Mouse (Mus musculus): ENCODE measurements at regions not wholly inside any gene's neighbourhood (a gene's known extent, or its start where the extent isn't known, plus 50 kb on each side); places are given as distances from the start of the nearest gene placed in this dataset.

DNA sequence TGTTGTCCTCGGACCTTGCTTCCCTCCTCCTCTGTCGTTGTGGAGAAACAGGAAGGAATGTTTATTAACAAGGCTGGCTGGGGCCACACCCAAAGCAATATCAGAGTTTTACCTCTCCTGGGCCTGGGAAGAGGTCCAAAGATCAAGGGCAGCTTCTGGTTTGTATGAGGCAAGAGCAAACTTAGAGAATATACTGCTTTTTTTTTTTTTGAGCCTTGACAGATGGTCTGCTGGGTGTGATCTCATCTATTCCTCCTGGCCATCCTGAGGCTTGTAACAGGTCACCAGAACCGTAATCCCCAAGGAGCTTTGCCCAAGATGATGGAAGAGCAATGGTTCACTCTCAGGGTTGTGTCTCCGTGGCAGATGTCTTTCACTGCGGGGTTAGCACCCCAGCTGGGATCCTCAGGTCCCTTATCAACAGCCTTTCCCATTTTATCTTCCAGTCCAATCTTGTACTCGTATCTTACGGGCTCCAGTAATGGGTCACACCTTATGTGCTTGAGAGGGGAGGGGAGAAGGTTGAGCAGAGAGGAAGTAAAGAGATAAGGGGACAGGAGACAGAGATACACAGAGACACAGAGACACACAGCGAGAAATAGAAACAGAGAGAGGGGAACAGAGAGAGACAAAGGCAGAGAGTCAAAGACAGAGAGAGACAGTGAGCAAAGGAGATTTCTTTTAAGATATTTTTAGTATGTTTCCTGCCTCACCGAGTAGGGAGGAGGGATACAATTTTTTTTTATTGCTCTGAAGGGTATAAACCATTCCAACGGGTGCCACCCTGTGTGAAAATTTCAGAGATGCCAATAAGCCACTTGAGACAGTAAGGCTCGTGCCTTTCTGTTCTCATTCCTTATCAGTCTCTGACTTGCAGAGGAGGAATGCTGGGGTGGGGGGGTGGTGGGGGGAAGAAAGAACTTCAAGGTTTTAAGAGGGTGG lies 134.6 kb upstream of the Cdkn2b start:
- TF ChIP-seq POLR2A (IDR thresholded peaks at IDR 0.05; ENCODE audit: borderline replicate concordance, extremely low read depth, insufficient read depth, insufficient read length, poor library complexity, severe bottlenecking), result no peak
- TF ChIP-seq CTCF (IDR thresholded peaks at IDR 0.05; ENCODE audit: borderline replicate concordance, extremely low read depth, insufficient read depth, insufficient read length), result no peak
